Mouse (Mus musculus): ENCODE results near the gene Hck.

DNA sequence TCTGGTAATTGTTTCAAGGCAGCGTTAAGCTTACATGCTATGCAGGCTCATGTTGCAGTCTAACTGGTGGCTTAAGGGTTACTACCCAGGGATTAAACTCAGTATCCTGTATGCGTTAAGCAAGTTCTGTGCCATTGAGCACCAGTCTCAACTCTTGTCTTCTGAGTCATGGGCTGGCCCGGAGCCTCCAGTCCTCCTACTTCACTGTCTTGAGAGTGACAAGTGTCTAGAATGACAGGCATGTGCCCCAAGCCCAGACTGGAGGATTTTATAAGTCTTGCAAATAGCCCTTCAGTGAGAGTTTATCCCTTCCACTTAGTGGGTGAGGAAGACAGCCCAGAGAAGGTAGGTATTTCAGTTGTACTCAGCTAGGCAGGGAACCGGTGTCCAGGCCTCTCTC, 27.9 kb downstream of the Hck start:
- no peak for TF ChIP-seq CTCF (IDR thresholded peaks at IDR 0.05; ENCODE audit: low read depth)
- TF ChIP-seq EP300 (IDR thresholded peaks at IDR 0.05; ENCODE audit: low read depth), result no peak

Data from liver, embryonic 14.5 days (tissue).